Mouse (Mus musculus) gastrocnemius, adult 8-10 months (tissue): ENCODE measurements around the gene Sec13. TPM values are rescaled to one million over a fixed set of nuclear protein-coding genes. Genes with fewer than 3 reads are reported as not detected.

Experiments used
- DNase-seq, 2 experiments: peaks; one replicate each; pipeline ENCODE4 v3.0.0; 2022; ENCODE audit warnings: low spot score in 2 of 2
- total RNA-seq, 4 experiments: library from RNA; stranded (reverse); gene quantifications; 2 replicates each; pipeline ENCODE4 v1.2.4; 2022

Sec13 gene
- total RNA-seq, 4 experiments from 2014 or later: 71.3 to 73.9 (median 71.7) TPM

GRCm38 (mm10) chr6:113712718-113713117 lies 27.8 kb downstream of the Sec13 start:
- DNase-seq: no peak

- peak; percentile 7 to 25 for DNase-seq
Observed at GRCm38 (mm10) chr6:113697222-113698205, 43.0 kb downstream of the Sec13 start.

DNA sequence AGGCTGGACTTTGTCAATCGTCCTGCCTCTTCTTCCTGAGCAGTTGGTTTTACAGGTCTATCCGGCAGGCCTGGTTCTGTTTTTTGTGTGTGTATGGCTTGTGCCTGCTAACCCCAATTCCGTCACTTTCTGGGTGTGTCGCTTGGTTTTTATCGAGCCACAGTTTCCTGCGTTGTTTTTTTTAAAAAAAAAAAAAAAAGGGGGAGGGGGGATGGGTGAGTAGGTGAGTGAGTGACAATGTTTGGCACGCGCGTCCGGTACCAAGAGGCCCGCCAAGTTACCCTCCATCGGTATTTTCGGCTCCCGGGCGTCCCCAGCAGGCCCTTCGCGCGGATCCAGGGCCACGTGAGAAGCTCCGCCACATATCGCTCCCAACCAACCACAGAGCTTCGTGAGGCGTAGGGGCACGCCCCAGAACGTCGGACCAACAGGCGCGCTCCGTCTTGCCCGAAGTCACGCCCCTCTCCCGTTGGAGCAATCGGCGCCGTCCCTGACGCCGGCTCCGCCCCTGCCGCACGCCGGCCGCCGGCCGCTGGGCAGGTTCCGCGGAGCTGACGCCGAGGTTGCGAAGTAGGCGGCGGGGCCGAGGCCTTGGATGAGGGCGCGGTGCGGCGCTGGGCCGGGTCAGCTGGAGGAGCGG lies 43.8 kb downstream of the Sec13 start, which contains the start of gene Tatdn2:
Gene Tatdn2, plus strand, starts transcription at position 469 of the 640 bp plus-strand sequence.
- DNase-seq: peak; percentile 92 to 97

- no peak for DNase-seq
Observed at GRCm38 (mm10) chr6:113695766-113696355, 44.7 kb downstream of the Sec13 start.

GRCm38 (mm10) chr6:113695203-113695602 lies 45.3 kb downstream of the Sec13 start:
- no peak for DNase-seq

GRCm38 (mm10) chr6:113693377-113693776 lies 47.2 kb downstream of the Sec13 start:
- DNase-seq: no peak

- no peak for DNase-seq
Observed at GRCm38 (mm10) chr6:113692661-113693133, 47.8 kb downstream of the Sec13 start.

GRCm38 (mm10) chr6:113691084-113691462 lies 49.5 kb downstream of the Sec13 start:
- DNase-seq: no peak

DNA sequence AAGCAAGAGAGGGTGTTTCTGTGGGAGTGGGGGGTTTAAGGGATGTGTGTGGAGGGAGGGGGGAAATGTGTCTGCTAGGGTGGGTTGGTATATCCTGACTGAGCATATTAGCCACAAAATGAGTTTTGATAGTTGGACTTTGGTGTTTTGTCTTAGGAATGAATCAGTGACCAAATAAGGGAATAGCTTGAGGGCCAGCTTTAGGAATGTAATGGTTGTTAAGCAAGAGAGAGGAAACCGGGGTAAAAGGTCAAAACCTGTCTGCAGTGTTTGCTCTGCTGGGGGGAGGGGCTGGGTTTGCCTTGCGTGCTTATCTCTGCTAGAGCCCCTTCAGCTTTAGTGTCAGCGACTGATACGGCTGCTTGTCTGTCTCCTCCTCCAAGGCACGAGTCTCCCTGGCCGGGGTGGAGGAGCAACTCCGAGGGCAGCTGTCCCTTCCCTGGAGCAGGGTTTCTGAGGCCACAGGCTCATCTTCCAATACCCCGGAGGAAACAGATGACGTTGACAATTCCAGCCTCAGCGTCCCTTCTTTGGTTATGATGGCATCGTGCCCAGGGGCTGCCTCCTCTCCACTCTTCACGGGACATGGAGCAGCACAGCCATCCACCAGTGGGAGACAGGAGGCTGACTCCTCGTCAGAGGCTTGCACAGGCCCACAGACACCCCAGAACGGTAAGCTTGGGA lies 50.0 kb downstream of the Sec13 start:
- DNase-seq: no peak

DNA sequence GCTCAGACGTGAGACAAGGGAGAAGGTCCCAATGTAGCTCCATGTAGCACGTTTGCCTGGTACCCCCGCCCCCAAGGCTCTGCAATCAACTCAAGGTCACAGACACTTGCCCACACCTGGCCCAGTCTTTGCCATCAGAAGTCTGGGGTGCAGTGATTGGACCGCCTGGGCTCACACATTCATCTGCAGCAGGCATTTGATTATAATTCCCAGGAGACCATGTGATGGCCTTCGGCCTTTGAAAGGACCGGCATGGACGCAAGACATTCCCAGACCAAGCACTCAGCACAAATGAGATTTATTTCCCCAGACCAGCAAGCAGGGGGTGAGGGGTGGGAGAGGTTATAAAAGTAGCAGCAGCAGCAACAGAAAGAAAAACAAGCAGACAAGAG lies 50.5 kb downstream of the Sec13 start:
- no peak for DNase-seq

DNA sequence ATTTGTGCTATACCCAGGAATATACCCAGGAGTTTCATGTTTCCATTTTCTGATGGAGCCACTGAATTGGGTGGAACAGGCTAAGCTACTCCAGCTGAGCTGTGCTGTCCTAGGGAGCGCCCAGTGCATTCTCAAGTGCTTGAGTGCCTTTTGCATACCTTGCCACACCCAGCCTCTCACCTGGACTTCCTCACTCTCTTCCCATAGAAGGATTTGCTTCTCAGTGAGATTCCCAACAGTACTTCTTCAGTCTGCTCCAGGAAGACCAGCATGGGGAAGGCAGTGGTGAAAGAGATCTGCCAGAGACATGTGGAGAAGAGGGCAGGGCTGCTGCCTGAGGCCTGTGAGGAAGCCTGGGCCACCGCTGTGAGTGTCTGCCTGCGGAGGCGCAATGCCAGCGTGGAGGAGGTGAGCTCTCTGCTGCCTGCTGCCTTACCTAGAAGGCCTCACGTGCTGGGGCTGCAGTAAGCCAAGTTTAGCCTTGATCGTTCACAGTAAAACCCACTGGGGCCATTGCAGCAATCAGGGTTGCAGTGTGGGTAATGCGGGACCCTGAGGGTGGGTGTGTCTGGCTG lies 53.9 kb downstream of the Sec13 start:
- no peak for DNase-seq

DNA sequence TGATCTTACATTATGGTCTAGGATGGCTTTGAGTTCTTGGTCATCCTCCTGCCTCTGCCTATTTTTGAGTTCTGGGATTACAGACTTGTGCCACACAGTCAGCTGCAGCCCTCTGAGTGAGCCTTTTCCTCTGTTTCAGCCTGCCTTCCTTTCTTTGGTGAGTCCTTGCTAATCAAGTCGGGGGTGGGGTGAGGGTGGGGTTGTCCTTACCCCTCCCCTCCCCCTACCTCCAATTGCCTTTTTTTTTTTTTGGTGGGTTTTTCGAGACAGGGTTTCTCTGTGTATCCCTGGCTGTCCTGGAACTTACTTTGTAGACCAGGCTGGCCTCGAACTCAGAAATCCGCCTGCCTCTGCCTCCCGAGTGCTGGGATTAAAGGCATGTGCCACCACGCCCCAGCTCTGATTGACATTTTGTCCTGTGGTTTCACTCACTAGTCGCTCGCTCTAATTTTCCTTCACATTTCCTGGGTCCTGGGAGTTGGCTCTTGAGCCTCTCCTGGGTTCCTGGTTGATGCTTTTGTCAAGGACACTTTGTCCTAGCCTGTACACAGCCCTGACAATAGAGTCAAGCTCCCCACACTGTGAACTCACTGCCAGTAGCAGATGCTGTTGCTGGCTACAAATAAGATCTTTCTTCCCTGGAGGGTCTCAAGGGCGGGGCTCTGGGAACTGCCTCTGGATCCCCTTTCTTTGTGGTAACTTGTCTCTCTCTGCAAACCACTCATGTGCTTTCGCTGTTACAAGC lies 57.3 kb downstream of the Sec13 start:
- no peak for DNase-seq

GRCm38 (mm10) chr6:113681271-113681670 lies 59.3 kb downstream of the Sec13 start:
- peak; percentile 72 to 76 for DNase-seq

- no peak for DNase-seq
Observed at GRCm38 (mm10) chr6:113679993-113680566, 60.5 kb downstream of the Sec13 start.

DNA sequence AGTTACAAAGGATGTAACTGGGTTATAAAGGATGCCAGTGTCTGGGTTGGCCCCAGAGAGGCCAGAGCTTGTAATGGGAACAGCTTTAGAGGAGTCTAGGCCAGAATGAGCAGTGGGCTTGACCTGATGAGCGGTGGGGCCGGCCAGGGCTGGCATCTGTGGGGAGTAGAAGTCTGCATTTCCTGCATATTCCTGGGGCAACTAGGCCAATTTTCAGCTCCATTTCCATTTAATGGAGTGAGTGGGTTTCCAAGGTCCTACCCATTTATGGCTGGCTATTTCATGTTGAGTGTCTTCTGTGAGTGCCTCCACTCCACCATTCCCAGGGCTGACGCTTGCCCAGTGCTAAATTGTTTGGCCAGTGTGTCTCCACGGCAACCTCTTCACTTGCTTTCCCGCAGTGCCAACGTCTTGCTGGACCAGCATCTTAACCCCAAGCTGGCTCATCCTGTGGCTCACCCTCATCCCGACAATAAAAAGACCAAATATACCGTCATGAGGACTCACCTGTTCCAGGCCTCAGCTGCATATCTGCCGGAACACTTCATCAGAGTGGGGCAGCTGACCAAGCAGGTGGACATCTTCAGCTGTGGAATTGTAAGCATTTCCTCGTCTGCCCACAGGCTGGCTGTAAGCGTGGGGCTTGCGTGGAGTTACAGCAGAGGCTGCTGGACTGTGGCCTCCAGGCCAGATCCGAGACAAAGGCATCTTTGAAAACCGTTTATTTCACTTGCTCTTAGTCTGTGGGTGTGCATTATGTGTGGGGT lies 62.1 kb downstream of the Sec13 start:
- DNase-seq: no peak
